Comparison of ENCODE assay signal across 15 mouse cellular contexts in genomic region chr11:106668336-106668735, GRCm38 (mm10). TPM values are rescaled to one million over a fixed set of nuclear protein-coding genes. Genes with fewer than 3 reads are reported as not detected.
DNase-seq lines count a peak whose midpoint lies in the region; ATAC-seq and TF ChIP-seq lines count a peak whose summit lies in the region.
"Had no signal": no experiment of that assay in that cellular context is flagged by ENCODE, and none has a peak within 500 bp of the region (broad histone marks: within the 10 kb centered on the region; RNA-seq: fewer than 3 reads in every experiment).

No protein-coding gene starts in this region.

- H3K27me3 ChIP-seq in heart, embryonic 10.5 days (ENCODE audit: insufficient read depth, poor library complexity, severe bottlenecking) = no peaks in the 10 kb centered on the region
- no peaks in the 10 kb centered on the region for H3K27me3 ChIP-seq in hindbrain, postnatal 0 days (ENCODE audit: insufficient read depth, low read length)
- no peaks in the 10 kb centered on the region for H3K27me3 ChIP-seq in hindbrain, embryonic 10.5 days (ENCODE audit: insufficient read depth, poor library complexity, severe bottlenecking)
- H3K27me3 ChIP-seq in lung, embryonic 16.5 days (ENCODE audit: control insufficient read depth, insufficient read depth, low read depth, low read length) = no peaks in the 10 kb centered on the region
- H3K27me3 ChIP-seq: embryonic facial prominence, embryonic 15.5 days; neural tube, embryonic 13.5 days had no signal

- 65% methylated on average over 7 of the region's 7 CpGs for WGBS in heart, embryonic 10.5 days
- 39% methylated on average over 7 of the region's 7 CpGs for WGBS in hindbrain, postnatal 0 days
- 76% methylated on average over 7 of the region's 7 CpGs for WGBS in hindbrain, embryonic 10.5 days
- WGBS in lung, embryonic 16.5 days = 31% methylated on average over 7 of the region's 7 CpGs

- peaks cover 42% of the 10 kb centered on the region for H3K4me1 ChIP-seq in heart, embryonic 10.5 days
- H3K4me1 ChIP-seq in hindbrain, postnatal 0 days (ENCODE audit: insufficient read depth, low read length) = peaks cover 6% of the 10 kb centered on the region; the same call in 1 of the 2 replicates
- peaks cover 58% of the 10 kb centered on the region for H3K4me1 ChIP-seq in hindbrain, embryonic 10.5 days (replicated peaks)
- peaks cover 22% of the 10 kb centered on the region for H3K4me1 ChIP-seq in lung, embryonic 16.5 days (replicated peaks; ENCODE audit: control insufficient read depth, insufficient read depth, low read length)

- DNase-seq in heart, adult 11 months = peak; percentile 85
- DNase-seq in heart, embryonic 10.5 days (ENCODE audit: low spot score) = no peak
- peak; percentile 34 for DNase-seq in hindbrain, postnatal 0 days (ENCODE audit: low spot score)
- no peak for DNase-seq in hindbrain, embryonic 10.5 days (ENCODE audit: low spot score)
- DNase-seq in lung, postnatal 25 days (ENCODE audit: low spot score) = no peak
- DNase-seq: cerebellum, adult 9-11 months; embryo, embryonic 11 days; kidney, adult 18-20 months; liver had no signal

- no peak for TF ChIP-seq CTCF in hindbrain, postnatal 0 days (IDR thresholded peaks at IDR 0.05; ENCODE audit: low read depth)

- no peaks in the 10 kb centered on the region for H3K9me3 ChIP-seq in heart, embryonic 10.5 days
- no peaks in the 10 kb centered on the region for H3K9me3 ChIP-seq in hindbrain, postnatal 0 days (ENCODE audit: low read length)
- no peaks in the 10 kb centered on the region for H3K9me3 ChIP-seq in hindbrain, embryonic 10.5 days
- no peaks in the 10 kb centered on the region for H3K9me3 ChIP-seq in lung, embryonic 16.5 days (ENCODE audit: control insufficient read depth, low read length)
- H3K9me3 ChIP-seq: embryonic facial prominence, embryonic 15.5 days; forebrain, embryonic 10.5 days; neural tube, embryonic 13.5 days had no signal

- H3K9ac ChIP-seq in hindbrain, postnatal 0 days (replicated peaks; ENCODE audit: low read length) = no peak overlapping the region
- H3K9ac ChIP-seq in lung, embryonic 16.5 days (ENCODE audit: low read length) = no peak overlapping the region
- H3K9ac ChIP-seq: embryonic facial prominence, embryonic 15.5 days; neural tube, embryonic 13.5 days had no signal

- no peak overlapping the region for H3K4me3 ChIP-seq in heart, embryonic 10.5 days
- no peak overlapping the region for H3K4me3 ChIP-seq in hindbrain, postnatal 0 days (ENCODE audit: low read length)
- H3K4me3 ChIP-seq in hindbrain, embryonic 10.5 days = no peak overlapping the region
- no peak overlapping the region for H3K4me3 ChIP-seq in lung, embryonic 16.5 days (ENCODE audit: low read length)
- H3K4me3 ChIP-seq: embryonic facial prominence, embryonic 15.5 days; forebrain, embryonic 10.5 days; neural tube, embryonic 13.5 days had no signal

- no peak for ATAC-seq in hindbrain, postnatal 0 days
- ATAC-seq in lung, embryonic 16.5 days (ENCODE audit: low read depth) = peak; percentile 24; the same call in 1 of the 2 replicates

- H3K4me2 ChIP-seq in hindbrain, postnatal 0 days (ENCODE audit: low read depth, low read length) = no peak overlapping the region
- H3K4me2 ChIP-seq in lung, embryonic 16.5 days (ENCODE audit: low read depth, low read length) = no peak overlapping the region
- H3K4me2 ChIP-seq: embryonic facial prominence, embryonic 15.5 days; midbrain, embryonic 11.5 days; neural tube, embryonic 13.5 days had no signal

- no peaks in the 10 kb centered on the region; the same call in 1 of the 2 replicates for H3K36me3 ChIP-seq in heart, embryonic 10.5 days
- H3K36me3 ChIP-seq in hindbrain, postnatal 0 days (ENCODE audit: insufficient read depth, low read length) = no peaks in the 10 kb centered on the region
- no peaks in the 10 kb centered on the region for H3K36me3 ChIP-seq in hindbrain, embryonic 10.5 days
- H3K36me3 ChIP-seq in lung, embryonic 16.5 days (ENCODE audit: control insufficient read depth, insufficient read depth, low read length) = no peaks in the 10 kb centered on the region
- H3K36me3 ChIP-seq: embryonic facial prominence, embryonic 15.5 days; forebrain, embryonic 10.5 days; neural tube, embryonic 13.5 days had no signal

- no peak overlapping the region for H3K27ac ChIP-seq in heart, embryonic 10.5 days
- no peak overlapping the region for H3K27ac ChIP-seq in hindbrain, postnatal 0 days
- H3K27ac ChIP-seq in hindbrain, embryonic 10.5 days = no peak overlapping the region
- H3K27ac ChIP-seq in lung, embryonic 16.5 days (ENCODE audit: low read length) = peak overlapping the region; percentile 55; the same call in 1 of the 2 replicates
- H3K27ac ChIP-seq: embryonic facial prominence, embryonic 15.5 days; forebrain, embryonic 10.5 days; macrophage; neural tube, embryonic 13.5 days had no signal

RNA-seq across cellular contexts. Expression of gene Tex2, which starts 55.1 kb away (rescaled TPM):
- polyA plus RNA-seq in heart, embryonic 10.5 days (2016; fragmentation: Nextera tagmentation; extraction: Ambion mirVana) = 12.5 and 17.9 TPM in 2 replicates
- 46.2 and 60.5 TPM in 2 replicates for total RNA-seq in hindbrain, postnatal 0 days (2014; rRNA removed)
- 30.0 and 30.8 TPM in 2 replicates for polyA plus RNA-seq in hindbrain, postnatal 0 days (2015; fragmentation: Nextera tagmentation; extraction: Ambion mirVana)
- 6.9 and 7.9 TPM in 2 replicates for polyA plus RNA-seq in hindbrain, embryonic 10.5 days (2016; fragmentation: Nextera tagmentation; extraction: Ambion mirVana)
- 10.4 and 11.5 TPM in 2 replicates for polyA plus RNA-seq in lung, embryonic 16.5 days (2015; fragmentation: Nextera tagmentation; extraction: Ambion mirVana)

Comparison
In these comparisons a context has a peak if more than half of its experiments do, and no peak if none do; other contexts are left out.
1. DNase-seq: peak in heart, adult 11 months (single experiment) and hindbrain, postnatal 0 days (single experiment); none in heart, embryonic 10.5 days (single experiment), hindbrain, embryonic 10.5 days (single experiment) and lung, postnatal 25 days (single experiment).